Mouse (Mus musculus) lung, embryonic 14.5 days (tissue): ENCODE measurements around the gene Gfod1. TPM values are rescaled to one million over a fixed set of nuclear protein-coding genes. Genes with fewer than 3 reads are reported as not detected.

Source experiments
- ATAC-seq: fragments of 200-750 bp; cut with Nextera tagmentation; 2 replicates; pipeline ENCODE4 v1.8.0; 2017; ENCODE audit warnings: mild to moderate bottlenecking, moderate TSS enrichment, moderate library complexity; ENCODE audit not compliant: insufficient read depth
- DNase-seq: peaks from one replicate; pipeline ENCODE4 v3.0.0-alpha.2; 2015
- H3K27ac ChIP-seq: fragments of 300-500 bp; sonication (generic); 2 replicates; pipeline ENCODE4 v1.5.1; 2014; ENCODE audit warnings: low read depth, mild to moderate bottlenecking, moderate library complexity
- H3K27me3 ChIP-seq: fragments of 300-500 bp; sonication (generic); 2 replicates; pipeline ENCODE4 v1.6.1; 2014; ENCODE audit warnings: low read length, control low read depth; ENCODE audit not compliant: insufficient read depth
- H3K36me3 ChIP-seq: fragments of 300-500 bp; sonication (generic); 2 replicates; pipeline ENCODE4 v1.6.1; 2014; ENCODE audit warnings: control low read depth; ENCODE audit not compliant: insufficient read depth
- H3K4me1 ChIP-seq: fragments of 300-500 bp; sonication (generic); 2 replicates; pipeline ENCODE4 v1.6.1; 2014; ENCODE audit warnings: antibody characterized with exemption, control low read depth; ENCODE audit not compliant: insufficient read depth
- H3K4me2 ChIP-seq: fragments of 300-500 bp; sonication (generic); 2 replicates; pipeline ENCODE4 v1.6.1; 2014; ENCODE audit warnings: mild to moderate bottlenecking
- H3K4me3 ChIP-seq: fragments of 300-500 bp; sonication (generic); 2 replicates; pipeline ENCODE4 v1.5.1; 2014; ENCODE audit warnings: low read depth, low read length
- H3K9ac ChIP-seq: fragments of 300-500 bp; sonication (generic); 2 replicates; pipeline ENCODE4 v1.6.1; 2014
- H3K9me3 ChIP-seq: fragments of 300-500 bp; sonication (generic); 2 replicates; pipeline ENCODE4 v1.6.1; 2016; ENCODE audit warnings: low read depth, low read length, control low read depth
- CTCF ChIP-seq: IDR thresholded peaks from 2 replicates; pipeline ENCODE4 v1.5.1; 2016; ENCODE audit warnings: antibody characterized with exemption, low read depth
- WGBS: fragments of 180-500 bp; shearing (Covaris S2); extraction: QIAGEN DNeasy Blood & Tissue Kit; methylation state at CpG from one replicate; pipeline ENCODE4 v1.1.7; 2014; 5-methylcytosine and 5-hydroxymethylcytosine counted together
- polyA plus RNA-seq: library from polyadenylated mRNA; unstranded; fragments of >200 nt; fragmentation: Nextera tagmentation; extraction: Ambion mirVana; gene quantifications from 2 replicates; pipeline ENCODE4 v1.2.1, GENCODE M21; 2014

Gene Gfod1
- polyA plus RNA-seq, 1 experiment from 2014 or later: 1.4 TPM

DNA sequence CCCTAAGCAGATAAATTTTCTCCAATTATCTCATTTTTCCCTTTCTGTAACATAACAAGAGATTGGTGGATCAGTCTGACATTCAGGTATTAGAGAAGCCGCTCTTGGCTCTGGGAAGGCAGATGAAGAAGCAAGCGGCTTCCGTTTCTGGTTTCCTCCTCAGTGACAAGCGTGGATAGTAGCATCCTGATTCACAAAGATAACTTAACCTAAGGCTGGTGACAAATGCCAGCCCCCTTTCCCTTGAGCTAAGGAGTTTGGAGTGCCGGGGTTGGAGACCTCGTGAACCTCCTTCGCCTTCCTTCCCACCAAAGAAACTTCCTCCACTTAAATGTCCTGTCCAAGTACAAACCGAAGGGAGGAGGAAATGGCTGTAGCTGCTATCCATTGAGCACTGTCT is 86.9 kb downstream of the Gfod1 start:
- no peak overlapping the region for H3K4me3 ChIP-seq
- DNase-seq: no peak
- H3K4me1 ChIP-seq: peaks cover 9% of the 10 kb centered on the region; the same call in 1 of the 2 replicates
- no peak overlapping the region for H3K4me2 ChIP-seq
- H3K9me3 ChIP-seq: no peaks in the 10 kb centered on the region
- H3K27me3 ChIP-seq: no peaks in the 10 kb centered on the region
- 73% methylated on average over 8 of the region's 8 CpGs for WGBS
- no peak overlapping the region; the same call in 1 of the 2 replicates for H3K27ac ChIP-seq
- no peak overlapping the region for H3K9ac ChIP-seq
- no peaks in the 10 kb centered on the region for H3K36me3 ChIP-seq
- TF ChIP-seq CTCF: no peak
- ATAC-seq: no peak

DNA sequence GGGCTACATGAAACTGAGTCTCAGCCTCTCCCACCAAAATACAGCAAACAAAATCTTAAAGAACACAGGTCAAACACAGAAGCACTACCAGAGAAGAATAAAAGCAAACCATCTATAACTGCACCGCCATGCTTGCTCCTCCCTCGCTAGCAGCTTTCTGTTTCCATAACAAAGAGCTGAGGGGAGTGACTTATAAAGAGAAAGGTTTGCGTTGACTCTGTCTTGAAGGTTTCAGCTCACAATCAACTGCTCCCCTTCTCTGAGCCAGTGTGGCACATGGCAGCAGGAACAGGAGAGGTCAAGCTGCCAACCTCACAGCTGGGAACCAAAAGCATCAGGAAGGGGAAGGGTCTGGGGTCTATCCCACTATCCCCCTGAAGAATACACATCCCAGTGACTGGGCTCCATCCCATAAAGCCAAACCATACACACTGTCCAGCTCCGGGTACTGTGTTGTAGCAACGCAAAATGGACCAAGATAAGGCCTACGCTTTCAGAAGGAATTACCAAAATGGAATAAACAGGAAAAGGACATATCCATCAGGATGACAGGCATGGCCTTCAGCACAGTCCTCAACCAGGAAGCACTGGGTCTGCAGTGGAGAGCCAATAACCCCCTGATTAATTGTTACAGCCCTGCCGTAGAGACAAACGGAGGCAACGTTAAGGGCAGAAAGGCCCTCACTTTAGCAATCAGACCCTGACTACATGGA is 87.8 kb downstream of the Gfod1 start:
- H3K4me1 ChIP-seq: peaks cover 14% of the 10 kb centered on the region; the same call in 1 of the 2 replicates

DNA sequence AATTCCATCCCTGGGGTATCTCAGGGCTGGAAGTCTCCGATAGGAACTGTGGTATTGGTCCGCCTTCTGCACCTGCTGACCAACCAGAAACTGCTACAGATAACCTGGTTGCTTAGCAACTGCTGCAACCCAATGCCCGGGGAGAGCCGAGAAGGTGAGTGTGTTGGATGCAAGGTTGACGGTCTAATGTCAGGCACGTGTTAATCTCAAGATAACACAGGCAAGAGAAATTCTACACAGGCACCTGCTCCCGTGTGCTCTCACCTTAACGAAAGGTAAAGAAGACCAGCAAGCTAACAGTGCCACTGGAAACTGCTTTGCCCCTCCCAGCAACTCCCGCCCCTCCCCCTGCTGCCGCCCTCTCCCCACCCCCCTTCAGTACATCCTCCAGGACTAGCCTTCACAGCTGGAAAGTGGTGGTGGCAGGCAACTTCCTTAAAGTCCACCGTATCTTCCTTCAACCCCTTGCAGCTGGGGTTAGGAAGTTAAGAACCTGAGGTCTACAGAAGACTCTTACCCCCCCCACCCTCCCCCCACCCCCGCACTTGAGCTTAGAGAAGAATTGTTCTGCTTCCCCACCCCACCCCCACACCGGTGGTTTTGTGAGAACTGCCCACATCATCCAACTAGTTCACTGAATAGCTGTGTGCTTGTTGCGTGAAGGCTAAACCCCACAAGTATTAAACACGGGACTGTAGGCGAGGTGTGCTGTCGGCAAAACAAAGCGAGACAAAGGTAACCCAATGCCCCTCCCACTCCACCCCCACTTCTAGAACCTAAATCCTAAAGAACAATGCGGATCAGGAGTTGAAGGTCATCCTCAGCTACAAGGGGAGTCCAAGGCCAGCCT is 88.6 kb downstream of the Gfod1 start:
- Histone ChIP-seq H3K4me3 (no peak overlapping the region), H3K27me3 (no peaks in the 10 kb centered on the region), H3K36me3 (no peaks in the 10 kb centered on the region), H3K4me1 (peaks cover 14% of the 10 kb centered on the region; the same call in 1 of the 2 replicates), H3K9me3 (no peaks in the 10 kb centered on the region), H3K4me2 (peak overlapping the region; percentile 27; the same call in 1 of the 2 replicates), H3K27ac (peak overlapping the region; percentile 67), H3K9ac (no peak overlapping the region)
- DNase-seq (no peak), ATAC-seq (no peak)
- WGBS: 21% methylated on average over 19 of the region's 19 CpGs
- TF ChIP-seq CTCF: no peak

More for the DNA sequence above, 87.8 kb downstream of the Gfod1 start:
- WGBS: 54% methylated on average over 9 of the region's 9 CpGs
- Histone ChIP-seq H3K4me3 (no peak overlapping the region), H3K9ac (no peak overlapping the region), H3K27ac (peak overlapping the region; percentile 67), H3K4me2 (no peak overlapping the region), H3K9me3 (no peaks in the 10 kb centered on the region), H3K36me3 (no peaks in the 10 kb centered on the region), H3K27me3 (no peaks in the 10 kb centered on the region)
- DNase-seq: peak; percentile 59
- TF ChIP-seq CTCF: no peak
- no peak for ATAC-seq

DNA sequence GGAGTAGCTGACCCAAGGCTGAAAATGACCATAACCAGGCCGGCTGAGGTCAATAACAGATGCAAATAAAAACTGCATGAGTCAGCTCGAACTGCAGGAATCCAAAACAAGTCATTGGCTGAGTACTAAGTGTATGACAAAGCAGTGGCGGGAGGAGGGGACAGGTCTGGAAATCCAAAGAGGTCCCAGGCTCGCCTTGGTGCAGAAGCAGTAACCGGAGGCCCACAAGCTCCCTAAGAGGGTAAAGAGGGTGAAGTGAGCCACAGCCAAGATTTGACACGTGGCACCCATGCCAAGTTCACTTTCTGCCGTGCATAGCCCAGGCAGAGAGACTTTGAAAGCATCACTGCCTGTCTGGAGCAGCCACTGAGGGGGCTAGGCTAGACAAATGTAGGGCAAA is 91.6 kb downstream of the Gfod1 start:
- ATAC-seq (no peak), DNase-seq (no peak)
- Histone ChIP-seq H3K9me3 (no peaks in the 10 kb centered on the region), H3K4me3 (no peak overlapping the region), H3K27ac (peak overlapping the region; percentile 55; the same call in 1 of the 2 replicates), H3K36me3 (no peaks in the 10 kb centered on the region), H3K4me2 (no peak overlapping the region), H3K4me1 (peaks cover 19% of the 10 kb centered on the region; the same call in 1 of the 2 replicates), H3K9ac (no peak overlapping the region), H3K27me3 (no peaks in the 10 kb centered on the region)
- 40% methylated on average over 7 of the region's 7 CpGs for WGBS
- TF ChIP-seq CTCF: no peak

DNA sequence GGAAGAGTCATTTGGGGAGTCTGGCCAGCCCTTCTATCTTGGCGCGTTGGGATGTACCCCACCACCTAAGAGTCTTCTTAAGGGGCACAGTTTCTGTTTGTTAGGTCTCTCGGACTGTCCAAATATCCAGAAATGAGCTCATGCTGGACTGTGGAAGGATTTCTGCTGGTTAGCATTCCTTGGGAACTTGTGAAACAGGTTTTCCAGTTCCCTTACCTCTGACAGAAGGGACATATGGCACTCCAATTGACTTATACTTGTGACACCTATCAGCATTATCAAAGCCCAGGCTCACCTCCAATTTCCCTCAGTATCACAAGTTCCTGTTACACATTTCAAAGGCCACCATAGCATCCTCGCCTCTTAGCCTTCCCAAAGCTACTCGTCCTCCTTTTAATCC is 93.0 kb downstream of the Gfod1 start:
- 62% methylated on average over 5 of the region's 5 CpGs for WGBS
- no peaks in the 10 kb centered on the region for H3K36me3 ChIP-seq
- H3K4me1 ChIP-seq: peaks cover 19% of the 10 kb centered on the region; the same call in 1 of the 2 replicates
- ATAC-seq (no peak), DNase-seq (no peak)
- TF ChIP-seq CTCF: no peak
- no peaks in the 10 kb centered on the region for H3K9me3 ChIP-seq
- H3K27ac ChIP-seq: no peak overlapping the region
- no peak overlapping the region for H3K4me3 ChIP-seq
- H3K4me2 ChIP-seq: no peak overlapping the region
- H3K27me3 ChIP-seq: no peaks in the 10 kb centered on the region
- H3K9ac ChIP-seq: no peak overlapping the region

DNA sequence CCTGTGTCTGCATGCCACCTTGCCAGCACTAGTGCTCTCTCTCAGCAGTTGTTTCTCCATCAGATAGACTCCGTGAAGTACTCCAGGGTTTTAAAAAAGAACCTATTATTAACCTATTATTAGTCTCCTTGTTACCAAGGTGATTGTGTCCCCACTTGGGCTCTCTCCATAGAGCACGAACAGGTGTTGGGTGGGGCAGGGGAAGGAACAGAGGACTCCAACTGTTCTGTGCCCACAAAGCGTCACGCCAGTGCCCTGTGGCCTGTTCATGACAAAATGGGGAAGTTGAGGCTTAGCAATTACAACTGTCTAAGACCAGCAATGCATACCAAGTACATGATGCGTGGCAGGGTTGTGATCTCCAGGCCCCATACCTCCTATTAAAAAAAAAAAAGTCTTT is 94.4 kb downstream of the Gfod1 start:
- Histone ChIP-seq H3K27ac (no peak overlapping the region), H3K36me3 (no peaks in the 10 kb centered on the region), H3K4me3 (no peak overlapping the region), H3K9me3 (no peaks in the 10 kb centered on the region), H3K9ac (no peak overlapping the region), H3K27me3 (no peaks in the 10 kb centered on the region), H3K4me2 (no peak overlapping the region), H3K4me1 (peaks cover 19% of the 10 kb centered on the region; the same call in 1 of the 2 replicates)
- no peak for TF ChIP-seq CTCF
- DNase-seq: no peak
- 73% methylated on average over 5 of the region's 5 CpGs for WGBS
- no peak for ATAC-seq

DNA sequence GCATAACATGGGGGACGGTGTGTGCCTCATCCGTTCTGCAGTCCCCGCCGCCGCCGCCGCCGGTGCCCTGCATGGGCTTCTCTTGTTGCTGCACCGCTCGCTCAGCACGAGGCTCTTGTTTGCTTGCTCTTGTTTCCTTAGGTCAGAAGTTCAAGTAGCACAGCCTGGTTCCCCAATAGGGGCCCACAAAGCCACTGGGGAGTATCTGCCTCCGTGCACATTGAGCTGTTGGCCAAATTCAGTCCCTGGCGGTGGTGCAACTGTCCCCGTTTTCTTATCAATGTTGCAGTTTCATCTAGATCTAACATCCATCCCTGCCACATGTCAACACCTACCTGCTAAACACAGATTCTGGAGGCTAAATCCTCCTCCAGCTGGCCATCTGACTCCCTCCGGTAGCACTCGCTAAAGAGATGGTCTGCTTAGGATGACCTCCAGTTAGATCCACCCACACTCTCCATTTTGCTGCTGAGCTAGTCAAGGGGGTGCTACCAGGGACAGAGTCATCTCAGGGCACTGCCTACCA is 95.0 kb downstream of the Gfod1 start:
- Histone ChIP-seq H3K27me3 (no peaks in the 10 kb centered on the region), H3K4me1 (peaks cover 19% of the 10 kb centered on the region; the same call in 1 of the 2 replicates), H3K9ac (no peak overlapping the region), H3K4me3 (no peak overlapping the region), H3K9me3 (no peaks in the 10 kb centered on the region), H3K27ac (no peak overlapping the region), H3K4me2 (no peak overlapping the region), H3K36me3 (no peaks in the 10 kb centered on the region)
- WGBS: 35% methylated on average over 16 of the region's 16 CpGs
- DNase-seq (no peak), ATAC-seq (no peak)
- TF ChIP-seq CTCF: no peak
